Mouse (Mus musculus): Measurements from ENCODE around the gene Ano1.

Gene Ano1

DNA sequence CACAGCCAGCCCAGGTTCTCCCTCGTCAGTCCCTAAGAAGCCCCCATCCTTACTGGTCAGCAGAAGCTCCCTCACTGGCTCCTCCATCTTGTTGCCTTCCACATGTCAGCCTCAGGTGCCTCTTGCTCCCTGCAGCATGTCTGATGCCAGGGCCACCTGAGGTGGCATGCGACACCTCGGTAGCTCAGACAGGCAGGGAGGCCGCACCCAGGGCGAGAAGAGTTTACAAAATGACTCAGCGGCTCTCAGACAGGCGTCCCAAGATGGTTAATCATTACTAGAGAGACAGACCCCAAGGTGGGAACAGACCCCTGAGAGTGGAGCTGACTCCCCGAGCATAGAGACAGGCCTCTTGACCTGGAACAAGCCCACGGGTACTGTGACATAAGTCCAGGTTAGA is at the start of gene Ano1:
Gene Ano1 (minus strand): TSS at position 142 of the 400 bp plus-strand sequence.
- DNase-seq (ENCODE audit: extremely low read depth, low read depth, low spot score): no peak

DNA sequence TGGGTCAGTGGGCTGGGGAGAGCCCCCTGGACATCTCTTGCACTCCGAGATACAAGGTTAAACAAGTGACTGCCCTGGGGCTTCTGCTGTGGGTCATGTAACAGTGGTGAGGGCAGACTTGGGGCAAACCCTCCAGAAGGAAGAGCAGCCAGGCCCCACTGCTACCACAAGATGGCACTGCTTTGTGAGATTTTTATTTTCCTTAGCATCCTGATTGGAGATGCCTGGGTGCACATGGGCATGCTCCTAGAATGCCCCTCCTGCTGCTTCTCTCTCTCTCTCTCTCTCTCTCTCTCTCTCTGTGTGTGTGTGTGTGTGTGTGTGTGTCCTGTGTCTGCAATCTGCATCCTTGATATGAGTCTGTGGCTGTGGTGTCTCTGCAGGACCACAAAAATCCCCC is 46.7 kb upstream of the Ano1 start:
- DNase-seq (ENCODE audit: extremely low read depth, low read depth, low spot score): no peak

DNA sequence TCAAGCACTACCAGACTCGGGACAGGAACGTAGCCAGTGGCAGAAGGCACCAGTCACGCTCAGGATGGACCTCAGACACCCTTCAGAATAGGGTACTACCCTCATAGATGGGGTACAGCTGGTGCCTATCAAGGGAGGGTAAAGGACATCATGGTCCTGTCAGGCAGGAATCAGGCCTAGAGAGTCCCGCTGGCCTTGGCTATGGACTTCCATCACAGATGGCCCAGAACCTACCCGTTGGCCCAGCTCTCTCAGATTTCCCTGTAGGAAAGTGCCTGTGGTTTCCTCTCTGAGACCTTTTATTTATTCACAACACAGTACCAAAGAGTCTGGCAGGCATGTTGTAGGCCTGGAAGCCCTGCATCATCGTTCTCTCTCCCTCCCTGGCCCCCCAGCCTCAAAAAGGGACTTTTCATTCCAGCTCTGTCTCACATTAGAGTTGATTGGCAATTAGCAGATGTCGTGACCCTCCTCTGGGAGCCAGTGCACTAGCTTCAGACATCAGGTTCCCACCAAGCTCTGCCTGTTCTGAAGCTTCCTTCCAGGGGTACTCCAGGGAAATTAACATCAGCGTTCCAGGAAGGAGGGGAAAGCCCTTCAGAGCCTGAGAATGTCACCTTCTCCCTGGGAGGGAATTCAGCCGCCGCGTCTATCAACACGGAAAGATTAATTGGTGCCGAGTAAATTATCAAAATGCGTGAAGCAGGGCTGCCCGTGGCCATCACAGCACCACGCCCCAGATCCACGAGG is 45.4 kb upstream of the Ano1 start:
- DNase-seq (ENCODE audit: extremely low read depth, low read depth, low spot score): no peak

DNA sequence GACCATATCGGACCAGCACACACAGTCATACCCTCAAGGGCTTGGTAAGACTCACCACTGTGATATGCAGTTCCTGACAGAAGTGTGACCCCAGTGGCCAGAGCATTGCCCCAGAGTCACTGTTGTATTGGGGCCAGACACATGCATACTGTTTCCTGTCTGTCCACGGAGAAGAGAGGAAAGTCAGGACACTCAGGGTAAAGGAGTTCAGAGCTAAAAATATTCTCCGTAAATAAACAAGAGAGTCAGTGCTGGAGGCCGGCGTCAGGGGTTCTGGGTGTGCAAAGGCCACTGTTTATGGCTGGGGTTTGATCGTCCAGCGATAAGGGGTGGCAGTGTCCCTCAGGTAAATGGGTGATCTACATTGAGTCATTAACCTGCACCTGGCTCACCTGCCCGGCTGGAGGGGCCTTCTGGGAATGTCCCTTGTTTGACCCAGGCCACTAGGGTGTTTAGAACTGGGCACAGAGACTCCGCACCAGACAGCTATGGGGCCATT is 44.3 kb upstream of the Ano1 start:
- DNase-seq (ENCODE audit: extremely low read depth, low read depth, low spot score): no peak

DNA sequence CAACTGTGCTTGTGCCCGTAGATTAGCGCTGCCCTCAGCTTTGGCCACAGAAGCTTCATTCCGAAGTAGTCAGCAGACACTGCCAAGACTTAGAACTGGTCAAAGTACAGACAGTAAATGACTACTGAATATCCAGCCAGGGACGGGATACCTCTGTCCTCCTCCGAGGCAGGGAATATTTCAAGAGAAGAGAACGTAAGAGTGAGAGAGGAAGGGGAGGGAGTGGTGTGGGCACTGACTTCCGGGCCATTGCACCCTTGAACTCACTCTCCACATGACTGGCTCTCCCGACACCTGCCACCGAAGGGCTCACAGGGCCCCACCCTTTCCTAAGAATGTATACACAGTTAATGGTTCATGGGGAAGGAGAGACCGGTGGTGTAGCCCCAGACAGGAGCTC is 41.5 kb upstream of the Ano1 start:
- no peak for DNase-seq (ENCODE audit: extremely low read depth, low read depth, low spot score)

DNA sequence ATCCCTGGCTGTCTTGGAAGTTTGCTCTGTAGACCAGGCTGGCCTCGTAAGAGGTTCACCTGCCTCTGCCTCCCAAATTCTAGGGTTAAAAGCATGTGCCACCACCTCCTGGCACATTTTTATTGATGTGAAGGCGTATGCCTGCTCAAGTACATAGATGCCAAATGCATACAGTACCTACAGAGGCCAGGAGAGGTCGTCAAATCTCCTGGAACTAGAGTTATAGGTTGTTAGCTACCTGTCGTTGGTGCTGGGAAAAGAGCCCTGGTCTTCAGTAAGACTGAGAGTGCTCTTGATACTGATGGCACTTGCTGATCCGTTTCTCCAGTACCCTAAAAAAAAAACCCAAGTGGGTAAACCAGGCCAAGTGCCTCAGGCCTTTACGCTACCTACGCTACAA is 39.7 kb upstream of the Ano1 start:
- DNase-seq (ENCODE audit: extremely low read depth, low read depth, low spot score): no peak

DNA sequence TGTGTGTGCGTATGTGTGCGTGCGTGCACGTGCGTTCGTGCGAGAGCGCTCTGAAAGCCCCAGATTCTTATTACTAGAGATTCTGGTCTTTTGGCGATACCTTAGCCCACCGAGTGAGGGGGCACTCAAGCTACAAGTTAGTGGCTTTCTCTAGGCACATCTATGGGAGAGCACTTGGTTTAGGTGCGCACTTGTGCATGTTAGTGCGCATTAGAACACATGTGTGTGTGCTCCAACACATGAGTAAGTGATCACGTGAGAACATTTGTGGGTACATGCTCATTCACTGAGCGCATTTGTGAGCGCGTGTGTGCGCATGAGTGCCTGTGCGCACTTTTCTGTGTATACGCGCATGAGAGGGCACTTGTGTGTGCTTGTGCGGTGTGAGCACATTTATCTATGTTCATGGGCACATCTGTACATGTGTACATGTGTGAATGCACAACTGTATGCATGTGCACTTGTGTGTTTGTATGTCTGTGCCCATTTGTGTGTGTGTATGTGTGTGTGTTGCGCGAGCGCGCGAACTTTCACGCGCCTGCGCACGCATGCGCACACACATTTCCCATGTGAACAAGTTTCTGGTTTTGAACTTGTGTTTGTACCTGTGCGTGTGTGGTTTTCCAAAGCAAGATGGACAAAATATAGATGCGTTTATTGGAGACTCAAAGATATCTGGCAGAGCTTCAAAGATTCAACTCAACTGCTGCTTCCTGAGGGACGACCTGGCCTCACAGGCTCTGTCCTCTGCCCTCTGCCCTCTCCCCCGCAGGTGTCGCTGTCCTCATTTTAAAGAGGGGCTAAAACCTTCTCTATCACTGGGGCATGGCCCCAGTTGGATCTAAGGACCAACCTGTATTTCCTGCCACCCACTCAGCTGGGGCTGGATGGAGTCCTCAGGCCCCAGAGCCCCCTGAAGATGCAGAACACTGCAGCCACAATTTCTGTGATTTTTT is 38.1 kb upstream of the Ano1 start:
- no peak for DNase-seq (ENCODE audit: extremely low read depth, low read depth, low spot score)

DNA sequence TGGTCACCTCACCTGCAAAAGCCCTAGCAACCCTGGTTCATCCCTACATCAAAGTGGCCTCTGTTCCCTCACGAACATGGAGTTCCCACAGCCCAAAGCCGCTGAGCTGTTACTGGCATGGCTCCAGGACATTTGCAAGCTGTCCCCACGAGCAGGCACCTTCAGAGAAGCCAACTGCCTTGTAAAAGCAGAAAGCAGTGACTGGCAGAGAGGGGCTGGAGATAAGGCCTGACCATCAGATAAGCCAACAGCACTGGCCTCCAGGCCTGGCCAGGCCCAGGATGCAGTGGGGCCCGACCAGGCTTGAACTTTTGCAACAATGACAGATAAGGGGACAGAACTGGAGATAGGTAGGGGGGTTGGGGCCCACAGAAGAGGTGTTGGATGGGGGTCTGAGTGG is 36.9 kb upstream of the Ano1 start:
- DNase-seq (ENCODE audit: extremely low read depth, low read depth, low spot score): no peak

DNA sequence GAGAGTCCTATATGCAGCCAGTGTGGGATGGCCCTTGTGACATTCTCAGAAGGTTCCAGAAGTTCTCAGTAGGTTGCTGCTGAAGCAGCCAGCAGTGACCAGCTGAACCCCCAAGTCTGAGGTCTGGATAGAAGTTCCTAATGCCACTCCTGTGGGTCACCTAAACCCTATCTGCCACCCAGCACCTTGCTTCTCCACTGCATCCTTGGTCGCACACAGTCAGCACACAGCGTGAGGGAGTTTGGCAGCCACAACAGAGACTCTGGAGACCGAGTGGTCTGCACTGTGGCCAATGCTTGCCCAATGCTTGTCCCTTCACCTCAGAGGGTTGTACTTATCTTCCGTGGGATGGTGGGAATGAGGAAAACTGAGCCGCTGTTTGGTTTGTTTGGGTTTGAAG is 35.7 kb upstream of the Ano1 start:
- no peak for DNase-seq (ENCODE audit: extremely low read depth, low read depth, low spot score)

DNA sequence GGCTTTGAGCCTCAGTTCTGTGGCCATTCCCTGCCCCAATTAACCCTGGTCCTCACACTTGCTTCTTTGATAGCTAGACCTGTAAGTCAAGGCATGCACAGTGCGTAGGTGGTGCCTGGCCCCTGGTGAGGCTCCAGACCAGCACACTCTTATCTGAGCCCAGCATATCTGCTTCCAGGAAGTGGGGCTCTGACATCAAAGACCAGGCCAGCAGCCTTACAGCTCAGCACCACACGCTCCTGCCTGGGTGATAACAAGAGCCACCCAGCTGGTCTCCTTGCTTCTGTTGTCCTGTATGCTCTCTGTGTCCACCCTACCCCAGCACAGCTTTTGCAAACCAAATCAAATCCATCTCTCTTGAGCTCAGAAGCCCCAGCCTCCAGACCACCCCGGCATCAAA is 34.8 kb upstream of the Ano1 start:
- DNase-seq (ENCODE audit: extremely low read depth, low read depth, low spot score): no peak

DNA sequence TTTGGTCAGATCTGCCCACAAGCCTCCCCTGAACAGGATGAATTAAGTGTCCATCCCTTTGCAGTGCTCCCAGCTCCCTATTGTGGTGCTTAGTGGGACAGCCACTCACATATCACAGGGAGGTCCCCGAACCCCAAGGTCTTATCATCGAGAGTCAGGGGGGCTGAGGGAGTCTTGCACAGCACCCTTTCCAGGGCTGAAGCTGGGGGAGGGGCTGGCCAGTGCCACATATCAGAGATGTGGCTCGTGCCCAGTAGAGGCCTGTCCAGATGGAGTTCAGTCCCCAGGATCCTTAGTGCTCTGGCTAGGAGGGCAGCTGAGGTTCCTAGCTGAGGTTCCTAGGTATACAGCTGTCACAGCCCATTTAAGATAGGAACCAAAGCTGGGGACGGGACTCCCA is 32.4 kb upstream of the Ano1 start:
- no peak for DNase-seq (ENCODE audit: extremely low read depth, low read depth, low spot score)

DNA sequence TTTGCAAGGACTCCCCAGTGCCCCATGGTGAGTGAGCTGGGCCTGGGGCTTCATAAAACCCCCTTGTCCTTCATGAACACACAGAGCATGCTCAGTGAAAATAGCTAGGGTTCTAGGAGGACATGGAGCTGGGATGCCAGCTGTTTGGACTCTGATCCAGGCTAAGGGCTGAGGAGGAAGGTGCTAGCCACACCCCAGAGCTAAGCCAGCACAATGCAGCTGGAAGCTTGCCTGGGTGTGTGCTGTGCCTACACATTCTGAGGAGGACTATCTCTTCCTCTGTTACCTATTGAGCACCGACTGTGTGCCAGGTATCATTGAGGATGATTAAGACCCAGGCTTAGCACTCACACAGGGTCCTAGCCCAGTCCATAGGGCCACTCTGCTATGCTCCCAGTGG is 30.6 kb upstream of the Ano1 start:
- DNase-seq (ENCODE audit: extremely low read depth, low read depth, low spot score): no peak

DNA sequence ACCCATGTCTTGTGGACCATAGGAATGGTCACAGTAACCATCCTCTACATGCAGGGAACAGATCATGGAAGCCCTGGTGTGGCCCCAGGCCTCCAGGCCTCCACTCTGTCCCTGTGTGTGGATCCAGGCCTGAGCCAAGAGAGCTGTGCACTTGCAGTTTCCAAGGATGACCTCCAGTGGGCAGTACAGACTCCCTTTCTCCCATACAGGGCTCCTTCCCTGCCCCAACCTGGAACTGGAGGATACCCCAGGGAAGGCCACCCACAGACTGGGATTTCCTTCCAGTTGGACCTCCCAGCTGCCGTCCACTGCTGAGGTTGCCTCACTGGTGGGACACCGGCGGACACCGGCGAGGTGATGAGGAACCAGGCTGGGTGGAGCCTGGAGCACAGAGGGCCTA is 29.6 kb upstream of the Ano1 start:
- DNase-seq (ENCODE audit: extremely low read depth, low read depth, low spot score): no peak

DNA sequence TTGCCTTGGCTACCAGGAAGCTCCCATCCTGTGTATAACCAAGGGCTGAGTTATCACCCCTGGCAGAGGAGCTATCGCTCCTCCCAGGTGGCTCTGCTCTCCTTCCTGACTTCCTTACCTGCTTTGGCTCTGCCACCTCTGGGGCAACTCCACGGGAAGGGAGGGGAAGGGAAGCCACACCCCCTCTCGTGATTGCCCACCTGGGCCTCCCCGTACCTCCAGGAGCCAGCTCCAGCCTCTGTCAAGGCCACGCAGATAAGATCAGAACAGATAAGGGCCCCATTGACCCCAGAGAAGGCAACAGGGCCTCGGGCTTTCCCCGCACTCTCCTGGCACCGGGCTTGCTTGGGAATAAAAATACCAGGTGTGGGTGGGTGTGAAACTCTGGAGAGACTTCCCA is 28.4 kb upstream of the Ano1 start:
- DNase-seq (ENCODE audit: extremely low read depth, low read depth, low spot score): no peak

DNA sequence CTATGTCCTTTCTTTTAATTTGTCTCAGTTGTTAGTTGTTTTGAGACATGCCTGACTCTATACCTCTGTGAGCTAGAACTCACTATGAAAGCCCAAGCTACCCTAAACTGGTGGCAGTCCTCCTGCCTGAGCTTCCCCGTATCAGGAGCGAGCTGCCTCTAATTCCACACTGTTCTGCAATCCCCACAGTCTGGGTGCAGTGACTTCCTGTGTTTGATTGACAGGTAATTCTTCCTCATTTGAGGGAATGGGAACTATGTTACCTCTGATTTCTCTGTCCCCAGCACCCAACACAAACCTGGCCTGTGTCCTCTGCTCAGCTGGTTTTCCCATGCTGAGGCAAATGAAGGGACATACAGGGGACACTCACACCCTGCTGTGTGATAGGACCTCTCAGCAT is 27.9 kb upstream of the Ano1 start:
- no peak for DNase-seq (ENCODE audit: extremely low read depth, low read depth, low spot score)

DNA sequence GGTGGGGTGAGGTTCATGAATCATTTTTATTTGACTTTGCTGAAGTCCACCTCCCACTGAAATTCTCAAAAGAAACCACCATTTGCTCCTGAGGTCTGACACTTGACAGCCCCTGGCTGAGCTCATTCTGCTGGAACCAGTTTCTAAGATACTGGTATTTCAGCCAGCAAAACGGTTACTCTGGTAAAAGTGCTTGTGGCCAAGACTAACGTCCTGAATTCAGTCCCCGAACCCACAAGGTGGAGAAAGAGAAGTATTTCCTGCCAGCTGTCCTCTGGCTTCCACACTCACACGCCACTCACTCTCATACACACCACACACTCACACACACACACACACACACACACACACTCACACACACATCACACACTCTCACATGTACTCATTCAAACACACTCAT is 26.0 kb upstream of the Ano1 start:
- no peak for DNase-seq (ENCODE audit: extremely low read depth, low read depth, low spot score)

DNA sequence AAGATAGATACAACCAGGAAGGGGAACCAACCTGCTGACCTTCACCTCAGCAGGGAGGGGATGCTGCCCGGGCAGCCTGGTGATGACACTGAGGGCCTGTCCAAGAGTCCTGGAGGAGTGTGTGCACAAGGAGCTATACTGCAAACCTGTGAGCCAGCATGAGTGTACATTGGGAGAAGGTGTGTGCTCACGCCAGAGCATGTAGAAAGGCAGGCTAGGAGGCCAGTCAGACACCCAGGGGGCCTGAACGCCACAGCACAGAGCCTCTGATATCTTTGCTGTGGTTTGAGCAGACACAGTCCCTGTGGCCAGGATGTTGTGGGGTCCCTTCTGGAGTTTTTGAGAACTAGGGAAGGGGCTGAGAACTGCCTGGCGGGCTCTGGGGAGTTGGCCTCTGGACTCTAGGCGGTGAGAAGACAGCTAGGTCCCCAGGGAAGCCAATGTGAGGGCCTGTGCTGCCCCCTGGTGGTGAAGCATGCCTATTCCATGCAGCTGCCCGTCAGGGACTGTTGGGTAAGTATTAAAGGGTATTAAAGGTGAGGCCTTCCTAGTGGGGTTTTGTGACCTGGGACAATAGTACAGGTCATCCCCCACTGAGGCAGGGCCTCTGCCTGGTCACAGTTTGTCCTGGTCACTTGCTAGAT is 24.2 kb upstream of the Ano1 start:
- no peak for DNase-seq (ENCODE audit: extremely low read depth, low read depth, low spot score)

DNA sequence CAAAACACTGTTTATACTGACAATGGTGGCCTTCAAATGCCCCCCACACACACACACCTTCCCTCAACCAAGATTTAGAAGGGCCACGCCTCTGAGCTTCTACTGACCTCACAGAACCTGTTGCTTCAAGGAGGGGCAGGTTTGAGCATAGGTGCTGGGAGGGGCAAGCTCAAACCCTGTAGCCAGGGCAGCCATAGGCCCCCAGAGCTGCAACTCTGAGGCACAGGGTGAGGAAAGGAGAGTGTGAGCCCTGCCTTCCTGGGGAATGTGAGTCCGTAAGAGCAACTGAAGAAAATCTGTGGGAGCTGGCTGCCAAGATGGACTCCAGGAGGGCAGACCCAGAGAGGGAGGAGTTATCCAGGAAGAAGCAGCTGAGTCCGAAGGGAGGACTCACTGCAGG is 23.4 kb upstream of the Ano1 start:
- DNase-seq (ENCODE audit: extremely low read depth, low read depth, low spot score): no peak

DNA sequence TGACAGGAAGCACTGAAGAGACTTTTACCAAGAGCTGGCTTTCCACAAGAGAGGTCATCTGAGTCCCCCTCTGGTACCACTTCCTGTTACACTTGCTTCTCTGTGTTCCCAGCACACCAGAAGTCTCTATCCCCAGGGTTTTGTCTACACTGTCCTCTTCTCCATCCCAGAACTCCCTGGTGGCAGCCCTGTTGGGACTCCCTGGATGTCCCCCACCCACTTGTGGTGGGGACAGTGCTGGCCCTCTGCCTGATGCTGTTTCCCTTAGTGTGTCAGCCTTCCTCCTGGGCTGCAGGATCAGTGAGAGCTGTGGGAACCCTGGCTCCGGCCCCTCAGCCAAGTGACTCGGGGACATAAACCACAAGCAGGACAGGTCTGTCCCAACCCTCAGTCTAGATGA is 22.5 kb upstream of the Ano1 start:
- DNase-seq (ENCODE audit: extremely low read depth, low read depth, low spot score): no peak

DNA sequence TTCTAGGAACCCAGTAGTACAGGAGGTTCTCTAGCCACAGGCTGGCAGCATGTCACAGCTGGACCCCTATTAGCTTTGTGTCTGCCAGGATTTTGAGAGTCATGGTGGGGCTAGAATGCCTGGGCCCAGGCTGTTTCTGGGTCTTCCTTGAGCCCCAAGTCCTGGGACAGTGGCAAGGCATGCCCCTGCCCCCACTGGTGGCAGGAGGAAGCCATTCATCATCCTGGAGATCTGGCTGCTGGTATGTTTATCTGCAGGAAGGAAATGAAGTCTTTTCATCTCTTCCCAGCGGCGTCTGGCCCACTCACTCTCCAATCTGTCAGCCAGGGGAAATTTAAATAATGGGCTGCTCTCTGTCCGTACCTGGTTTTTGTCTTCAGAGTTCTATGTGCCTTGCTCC is 18.3 kb upstream of the Ano1 start:
- no peak for DNase-seq (ENCODE audit: extremely low read depth, low read depth, low spot score)

DNA sequence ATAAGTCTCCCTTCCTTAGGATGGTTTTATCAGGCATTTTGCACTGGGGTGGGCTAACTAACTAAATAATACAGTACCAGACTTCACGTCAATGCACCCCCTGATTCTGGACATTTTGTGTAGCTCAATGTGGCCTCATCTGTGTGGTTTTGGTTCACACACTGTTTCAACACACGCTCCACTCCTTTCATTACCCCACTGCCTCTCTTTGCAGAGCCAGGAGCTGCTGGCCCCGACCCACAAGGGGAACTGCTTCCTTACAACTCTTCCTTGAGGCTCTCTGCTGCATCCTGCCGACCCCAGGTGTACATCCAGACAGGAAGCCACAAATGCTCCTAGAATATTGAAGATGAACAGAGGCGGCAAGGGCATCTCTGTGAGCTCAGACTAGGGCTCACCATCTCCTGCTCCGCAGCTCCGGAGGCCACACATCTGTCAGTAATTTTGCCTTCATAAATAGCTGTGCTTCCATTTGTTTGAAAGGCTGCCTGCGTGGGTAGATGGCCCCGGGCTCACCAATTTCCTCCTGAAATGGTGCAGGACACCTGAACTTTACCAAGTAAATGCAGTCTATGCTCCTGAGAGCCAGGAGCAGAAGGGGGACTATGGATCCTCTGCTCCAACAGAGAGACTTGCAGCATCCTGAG is 17.8 kb upstream of the Ano1 start:
- no peak for DNase-seq (ENCODE audit: extremely low read depth, low read depth, low spot score)

Data from fat pad, adult 2 months (tissue).